Mouse (Mus musculus): Measurements from ENCODE around the gene Celf5. TPM values are rescaled to one million over a fixed set of nuclear protein-coding genes. Genes with fewer than 3 reads are reported as not detected.

The Celf5 gene
- polyA plus RNA-seq, 1 experiment, result 0.27 TPM

- H3K27me3 ChIP-seq (replicated peaks; ENCODE audit: control insufficient read depth, insufficient read depth, low read length), result no peaks in the 10 kb centered on the region
- no peak for TF ChIP-seq POLR2A (IDR thresholded peaks at IDR 0.05; ENCODE audit: low read depth, low read length)
- TF ChIP-seq CTCF (conservative IDR thresholded peaks at IDR 0.05; ENCODE audit: insufficient read depth, insufficient read length, low read depth, low read length), result no peak
- H3K36me3 ChIP-seq (ENCODE audit: control insufficient read depth, insufficient read depth, low read length), result no peaks in the 10 kb centered on the region
Measured at GRCm38 (mm10) chr10:81472403-81473002, 10.0 kb downstream of the Celf5 start.

GRCm38 (mm10) chr10:81470454-81470853, 12.1 kb downstream of the Celf5 start:
- WGBS, result 41% methylated on average over 18 of the region's 18 CpGs
- no peak for DNase-seq
- Histone ChIP-seq H3K4me1 (ENCODE audit: control insufficient read depth, insufficient read depth, low read length) (no peaks in the 10 kb centered on the region), H3K27ac (ENCODE audit: insufficient read depth, low read depth, low read length) (no peak overlapping the region), H3K27me3 (replicated peaks; ENCODE audit: control insufficient read depth, insufficient read depth, low read length) (no peaks in the 10 kb centered on the region), H3K4me3 (ENCODE audit: insufficient read depth, low read depth, low read length) (no peak overlapping the region), H3K36me3 (ENCODE audit: control insufficient read depth, insufficient read depth, low read length) (no peaks in the 10 kb centered on the region)
- TF ChIP-seq CTCF (conservative IDR thresholded peaks at IDR 0.05; ENCODE audit: insufficient read depth, insufficient read length, low read depth, low read length), result no peak
- no peak for TF ChIP-seq POLR2A (IDR thresholded peaks at IDR 0.05; ENCODE audit: low read depth, low read length)

More at GRCm38 (mm10) chr10:81472403-81473002, 10.0 kb downstream of the Celf5 start:
- 2% methylated on average over 18 of the region's 18 CpGs for WGBS
- H3K27ac ChIP-seq (ENCODE audit: insufficient read depth, low read depth, low read length), result no peak overlapping the region
- H3K4me1 ChIP-seq (ENCODE audit: control insufficient read depth, insufficient read depth, low read length), result no peaks in the 10 kb centered on the region
- H3K4me3 ChIP-seq (ENCODE audit: insufficient read depth, low read depth, low read length), result no peak overlapping the region
- DNase-seq, result no peak

- no peak for DNase-seq
- Histone ChIP-seq H3K27ac (ENCODE audit: insufficient read depth, low read depth, low read length) (no peak overlapping the region), H3K27me3 (replicated peaks; ENCODE audit: control insufficient read depth, insufficient read depth, low read length) (no peaks in the 10 kb centered on the region), H3K36me3 (ENCODE audit: control insufficient read depth, insufficient read depth, low read length) (no peaks in the 10 kb centered on the region), H3K4me1 (ENCODE audit: control insufficient read depth, insufficient read depth, low read length) (no peaks in the 10 kb centered on the region), H3K4me3 (ENCODE audit: insufficient read depth, low read depth, low read length) (no peak overlapping the region)
- TF ChIP-seq POLR2A (IDR thresholded peaks at IDR 0.05; ENCODE audit: low read depth, low read length) (no peak), CTCF (conservative IDR thresholded peaks at IDR 0.05; ENCODE audit: insufficient read depth, insufficient read length, low read depth, low read length) (no peak)
- WGBS, result 73% methylated on average over 5 of the region's 5 CpGs
Measured at GRCm38 (mm10) chr10:81469253-81469652, 13.3 kb downstream of the Celf5 start.

- Histone ChIP-seq H3K4me1 (ENCODE audit: control insufficient read depth, insufficient read depth, low read length) (no peaks in the 10 kb centered on the region), H3K36me3 (ENCODE audit: control insufficient read depth, insufficient read depth, low read length) (no peaks in the 10 kb centered on the region), H3K27ac (ENCODE audit: insufficient read depth, low read depth, low read length) (no peak overlapping the region), H3K27me3 (replicated peaks; ENCODE audit: control insufficient read depth, insufficient read depth, low read length) (no peaks in the 10 kb centered on the region), H3K4me3 (ENCODE audit: insufficient read depth, low read depth, low read length) (no peak overlapping the region)
- 83% methylated on average over 16 of the region's 16 CpGs for WGBS
- no peak for DNase-seq
- TF ChIP-seq POLR2A (IDR thresholded peaks at IDR 0.05; ENCODE audit: low read depth, low read length) (no peak), CTCF (conservative IDR thresholded peaks at IDR 0.05; ENCODE audit: insufficient read depth, insufficient read length, low read depth, low read length) (no peak)
Measured at GRCm38 (mm10) chr10:81467670-81468235, 14.8 kb downstream of the Celf5 start.

- no peak for DNase-seq
- H3K4me1 ChIP-seq (ENCODE audit: control insufficient read depth, insufficient read depth, low read length), result no peaks in the 10 kb centered on the region
- WGBS, result 54% methylated on average over 14 of the region's 14 CpGs
- no peaks in the 10 kb centered on the region for H3K27me3 ChIP-seq (replicated peaks; ENCODE audit: control insufficient read depth, insufficient read depth, low read length)
- no peak overlapping the region for H3K4me3 ChIP-seq (ENCODE audit: insufficient read depth, low read depth, low read length)
- H3K27ac ChIP-seq (ENCODE audit: insufficient read depth, low read depth, low read length), result no peak overlapping the region
- no peaks in the 10 kb centered on the region for H3K36me3 ChIP-seq (ENCODE audit: control insufficient read depth, insufficient read depth, low read length)
- TF ChIP-seq POLR2A (IDR thresholded peaks at IDR 0.05; ENCODE audit: low read depth, low read length) (no peak), CTCF (conservative IDR thresholded peaks at IDR 0.05; ENCODE audit: insufficient read depth, insufficient read length, low read depth, low read length) (no peak)
Measured at GRCm38 (mm10) chr10:81466881-81467280, 15.6 kb downstream of the Celf5 start.

GRCm38 (mm10) chr10:81466066-81466465, 16.4 kb downstream of the Celf5 start:
- no peak overlapping the region for H3K27ac ChIP-seq (ENCODE audit: insufficient read depth, low read depth, low read length)
- no peak for TF ChIP-seq CTCF (conservative IDR thresholded peaks at IDR 0.05; ENCODE audit: insufficient read depth, insufficient read length, low read depth, low read length)
- no peak for TF ChIP-seq POLR2A (IDR thresholded peaks at IDR 0.05; ENCODE audit: low read depth, low read length)
- H3K4me1 ChIP-seq (ENCODE audit: control insufficient read depth, insufficient read depth, low read length), result no peaks in the 10 kb centered on the region
- 85% methylated on average over 2 of the region's 2 CpGs for WGBS
- no peak overlapping the region for H3K4me3 ChIP-seq (ENCODE audit: insufficient read depth, low read depth, low read length)
- H3K36me3 ChIP-seq (ENCODE audit: control insufficient read depth, insufficient read depth, low read length), result no peaks in the 10 kb centered on the region
- H3K27me3 ChIP-seq (replicated peaks; ENCODE audit: control insufficient read depth, insufficient read depth, low read length), result no peaks in the 10 kb centered on the region
- no peak for DNase-seq

GRCm38 (mm10) chr10:81465265-81465645, 17.3 kb downstream of the Celf5 start:
- 8% methylated on average over 5 of the region's 5 CpGs for whole genome bisulfite sequencing
- Histone ChIP-seq H3K4me1 (ENCODE audit: control insufficient read depth, insufficient read depth, low read length) (no peaks in the 10 kb centered on the region), H3K27ac (ENCODE audit: insufficient read depth, low read depth, low read length) (no peak overlapping the region), H3K27me3 (replicated peaks; ENCODE audit: control insufficient read depth, insufficient read depth, low read length) (no peaks in the 10 kb centered on the region), H3K36me3 (ENCODE audit: control insufficient read depth, insufficient read depth, low read length) (no peaks in the 10 kb centered on the region), H3K4me3 (ENCODE audit: insufficient read depth, low read depth, low read length) (no peak overlapping the region)
- TF ChIP-seq CTCF (conservative IDR thresholded peaks at IDR 0.05; ENCODE audit: insufficient read depth, insufficient read length, low read depth, low read length), result no peak
- no peak for TF ChIP-seq POLR2A (IDR thresholded peaks at IDR 0.05; ENCODE audit: low read depth, low read length)
- DNase-seq, result no peak
